Comparison of ENCODE assay signal across 33 mouse cellular contexts in genomic region chr15:7208180-7208579, GRCm38 (mm10).
DNase-seq lines count a peak whose midpoint lies in the region; ATAC-seq and TF ChIP-seq lines count a peak whose summit lies in the region.
"Had no signal": no experiment of that assay in that cellular context is flagged by ENCODE, and none has a peak within 500 bp of the region (broad histone marks: within the 10 kb centered on the region; RNA-seq: fewer than 3 reads in every experiment).

No protein-coding gene starts in this region.

- no peaks in the 10 kb centered on the region for H3K27me3 ChIP-seq in kidney, adult 2 months (replicated peaks; ENCODE audit: control insufficient read depth, insufficient read depth, low read length)
- no peaks in the 10 kb centered on the region for H3K27me3 ChIP-seq in kidney, embryonic 15.5 days
- H3K27me3 ChIP-seq: embryonic facial prominence, embryonic 12.5 days; hindbrain, embryonic 15.5 days; midbrain, embryonic 13.5 days; neural tube, embryonic 15.5 days had no signal

- H3K36me3 ChIP-seq in kidney, adult 2 months (ENCODE audit: control insufficient read depth, insufficient read depth, low read length), result no peaks in the 10 kb centered on the region
- H3K36me3 ChIP-seq in kidney, embryonic 15.5 days, result no peaks in the 10 kb centered on the region
- H3K36me3 ChIP-seq: embryonic facial prominence, embryonic 12.5 days; G1E; hindbrain, embryonic 10.5 days; hindbrain, embryonic 15.5 days; liver, embryonic 12.5 days; midbrain, embryonic 13.5 days; neural tube, embryonic 15.5 days had no signal

- 42% methylated on average over 9 of the region's 9 CpGs for WGBS in kidney, adult 2 months
- WGBS in kidney, embryonic 15.5 days, result 52% methylated on average over 9 of the region's 9 CpGs

- no peaks in the 10 kb centered on the region for H3K9me3 ChIP-seq in kidney, embryonic 15.5 days (replicated peaks)
- H3K9me3 ChIP-seq: embryonic facial prominence, embryonic 12.5 days; G1E; hindbrain, embryonic 10.5 days; hindbrain, embryonic 15.5 days; liver, embryonic 12.5 days; midbrain, embryonic 13.5 days; neural tube, embryonic 15.5 days had no signal

- H3K4me1 ChIP-seq in kidney, adult 2 months (ENCODE audit: control insufficient read depth, insufficient read depth, low read length), result no peaks in the 10 kb centered on the region; the same call in 1 of the 2 replicates
- H3K4me1 ChIP-seq in kidney, embryonic 15.5 days, result peaks cover 17% of the 10 kb centered on the region
- H3K4me1 ChIP-seq: hindbrain, embryonic 15.5 days; liver, embryonic 12.5 days; megakaryocyte, embryonic 14.5 days had no signal

- no peak overlapping the region for H3K9ac ChIP-seq in kidney, embryonic 15.5 days
- H3K9ac ChIP-seq: embryonic facial prominence, embryonic 12.5 days; hindbrain, embryonic 15.5 days; liver, embryonic 12.5 days; liver, postnatal 0 days; midbrain, embryonic 13.5 days; neural tube, embryonic 15.5 days had no signal

- H3K27ac ChIP-seq in gastrocnemius, adult 2 months, result peak overlapping the region; percentile 56
- no peak overlapping the region for H3K27ac ChIP-seq in kidney, adult 2 months (ENCODE audit: insufficient read depth, low read depth, low read length)
- H3K27ac ChIP-seq in kidney, embryonic 15.5 days, result no peak overlapping the region
- H3K27ac ChIP-seq: embryonic facial prominence, embryonic 12.5 days; heart, adult 2 months; hindbrain, embryonic 10.5 days; hindbrain, embryonic 15.5 days; kidney, postnatal 0 days; liver, embryonic 12.5 days; midbrain, embryonic 13.5 days; neural tube, embryonic 15.5 days had no signal

- no peak for TF ChIP-seq POLR2A in kidney, adult 2 months (IDR thresholded peaks at IDR 0.05; ENCODE audit: low read depth, low read length)

- 0 out of 2 replicates have a peak overlapping the region, but pooled peaks have one; percentile 11 for H3K4me3 ChIP-seq in gastrocnemius, adult 2 months
- no peak overlapping the region for H3K4me3 ChIP-seq in kidney, adult 2 months (ENCODE audit: insufficient read depth, low read depth, low read length)
- no peak overlapping the region for H3K4me3 ChIP-seq in kidney, embryonic 15.5 days (replicated peaks)
- H3K4me3 ChIP-seq: embryonic facial prominence, embryonic 12.5 days; heart, adult 2 months; hindbrain, embryonic 10.5 days; hindbrain, embryonic 15.5 days; liver, embryonic 12.5 days; megakaryocyte, embryonic 14.5 days; midbrain, embryonic 13.5 days; neural tube, embryonic 15.5 days had no signal

- intact Hi-C loops in gastrocnemius, adult 2 months (cut with DNase I), result loop anchor here (5.0 kb wide), 2 partner anchors 36 to 71 kb away; no protein-coding TSS in a partner anchor

- no peak for TF ChIP-seq CTCF in gastrocnemius, adult 2 months (IDR thresholded peaks at IDR 0.05)
- TF ChIP-seq CTCF in kidney, adult 2 months (conservative IDR thresholded peaks at IDR 0.05; ENCODE audit: insufficient read depth, insufficient read length, low read depth, low read length), result no peak

- no peak for ATAC-seq in kidney, embryonic 15.5 days (replicated peaks; ENCODE audit: low FRiP score)
- ATAC-seq: forebrain, embryonic 14.5 days; inflammation-experienced regulatory T-cells, adult 6 months; liver, embryonic 12.5 days; liver, postnatal 0 days; lung, postnatal 0 days; midbrain, embryonic 13.5 days had no signal

- H3K4me2 ChIP-seq in kidney, embryonic 15.5 days, result no peak overlapping the region
- H3K4me2 ChIP-seq: embryonic facial prominence, embryonic 12.5 days; hindbrain, embryonic 15.5 days; liver, embryonic 12.5 days; midbrain, embryonic 13.5 days; neural tube, embryonic 15.5 days had no signal

- DNase-seq in adrenal gland, adult (ENCODE audit: inconsistent age in 2 of 2, low spot score in 1 of 2), result peak; percentile 24 to 56
- DNase-seq in adrenal gland, postnatal 4 days (ENCODE audit: low spot score in 2 of 2), result no peak
- no peak for DNase-seq in gastrocnemius, adult 2 months
- no peak for DNase-seq in gastrocnemius, postnatal 4 days (ENCODE audit: low spot score in 2 of 2)
- peak; percentile 24 for DNase-seq in kidney, adult 2 months
- no peak for DNase-seq in embryo, embryonic 10.5 days (ENCODE audit: low spot score)
- DNase-seq: adrenal gland, postnatal 25 days; cerebellum, adult 2 months; cerebellum, postnatal 25 days; embryo, embryonic 11 days; gastrocnemius, postnatal 25 days; heart, adult 2 months; heart, postnatal 14 days; kidney, adult 18-20 months; layer of hippocampus, postnatal 36 days; left cerebral cortex, postnatal 4 days; liver, postnatal 0 days; lung, postnatal 4 days; retina, postnatal 1 day; right cerebral cortex, postnatal 14 days had no signal

Comparison
In these comparisons a context has a peak if more than half of its experiments do, and no peak if none do; other contexts are left out.
1. DNase-seq: peak in adrenal gland, adult (2 of 2) and kidney, adult 2 months (single experiment); none in adrenal gland, postnatal 4 days (0 of 2), gastrocnemius, adult 2 months (single experiment), gastrocnemius, postnatal 4 days (0 of 2) and embryo, embryonic 10.5 days (single experiment).